25 mouse cellular contexts compared by ENCODE assay signal in genomic region chr8:120577821-120578220, GRCm38 (mm10). TPM values are rescaled to one million over a fixed set of nuclear protein-coding genes. Genes with fewer than 3 reads are reported as not detected.
DNase-seq lines count a peak whose midpoint lies in the region; ATAC-seq and TF ChIP-seq lines count a peak whose summit lies in the region.
"Had no signal": no experiment of that assay in that cellular context is flagged by ENCODE, and none has a peak within 500 bp of the region (broad histone marks: within the 10 kb centered on the region; RNA-seq: fewer than 3 reads in every experiment).

No protein-coding gene starts in this region.

- H3K9ac ChIP-seq in forebrain, embryonic 13.5 days, result no peak overlapping the region
- no peak overlapping the region for H3K9ac ChIP-seq in forebrain, embryonic 11.5 days (ENCODE audit: low read length)
- H3K9ac ChIP-seq in hindbrain, postnatal 0 days (replicated peaks; ENCODE audit: low read length), result no peak overlapping the region
- H3K9ac ChIP-seq in hindbrain, embryonic 16.5 days (ENCODE audit: low read depth, low read length), result no peak overlapping the region
- no peak overlapping the region for H3K9ac ChIP-seq in midbrain, embryonic 14.5 days (replicated peaks; ENCODE audit: low read length)
- H3K9ac ChIP-seq in midbrain, embryonic 11.5 days (ENCODE audit: low read length), result no peak overlapping the region
- H3K9ac ChIP-seq: limb, embryonic 12.5 days; liver, embryonic 15.5 days; lung, embryonic 14.5 days; neural tube, embryonic 12.5 days had no signal

- H3K36me3 ChIP-seq in forebrain, embryonic 13.5 days (ENCODE audit: poor library complexity, severe bottlenecking), result peaks cover 96% of the 10 kb centered on the region
- peaks cover 29% of the 10 kb centered on the region for H3K36me3 ChIP-seq in forebrain, embryonic 11.5 days (ENCODE audit: control insufficient read depth, insufficient read depth, low read length)
- peaks cover 61% of the 10 kb centered on the region for H3K36me3 ChIP-seq in hindbrain, postnatal 0 days (ENCODE audit: insufficient read depth, low read length)
- H3K36me3 ChIP-seq in hindbrain, embryonic 16.5 days (ENCODE audit: control insufficient read depth, insufficient read depth, low read length), result peaks cover 39% of the 10 kb centered on the region
- peaks cover 92% of the 10 kb centered on the region for H3K36me3 ChIP-seq in midbrain, embryonic 14.5 days (ENCODE audit: control insufficient read depth, insufficient read depth, low read length)
- peaks cover 50% of the 10 kb centered on the region for H3K36me3 ChIP-seq in midbrain, embryonic 11.5 days (ENCODE audit: control insufficient read depth, insufficient read depth, low read length)

- H3K4me3 ChIP-seq in forebrain, embryonic 13.5 days, result no peak overlapping the region
- H3K4me3 ChIP-seq in forebrain, embryonic 11.5 days (ENCODE audit: low read depth, low read length), result no peak overlapping the region
- no peak overlapping the region for H3K4me3 ChIP-seq in hindbrain, postnatal 0 days (ENCODE audit: low read length)
- no peak overlapping the region for H3K4me3 ChIP-seq in hindbrain, embryonic 16.5 days (ENCODE audit: low read length)
- H3K4me3 ChIP-seq in midbrain, embryonic 14.5 days (replicated peaks; ENCODE audit: low read depth, low read length), result no peak overlapping the region
- H3K4me3 ChIP-seq in midbrain, embryonic 11.5 days (ENCODE audit: low read depth, low read length), result no peak overlapping the region
- H3K4me3 ChIP-seq: limb, embryonic 12.5 days; liver, embryonic 15.5 days; myocyte; neural tube, embryonic 12.5 days had no signal

- ATAC-seq in forebrain, embryonic 13.5 days, result no peak
- no peak for ATAC-seq in forebrain, embryonic 11.5 days (replicated peaks; ENCODE audit: low FRiP score)
- no peak; the same call in 1 of the 2 replicates for ATAC-seq in hindbrain, postnatal 0 days
- ATAC-seq in hindbrain, embryonic 16.5 days, result no peak
- ATAC-seq in midbrain, embryonic 14.5 days (ENCODE audit: low FRiP score, low TSS enrichment), result no peak
- no peak for ATAC-seq in midbrain, embryonic 11.5 days (ENCODE audit: low FRiP score)
- ATAC-seq: intestine, embryonic 16.5 days had no signal

- TF ChIP-seq CTCF in hindbrain, postnatal 0 days (IDR thresholded peaks at IDR 0.05; ENCODE audit: low read depth), result no peak; the same call in 1 of the 2 replicates

- H3K9me3 ChIP-seq in forebrain, embryonic 13.5 days (replicated peaks), result no peaks in the 10 kb centered on the region
- H3K9me3 ChIP-seq in forebrain, embryonic 11.5 days (ENCODE audit: control insufficient read depth, low read length), result no peaks in the 10 kb centered on the region
- no peaks in the 10 kb centered on the region for H3K9me3 ChIP-seq in hindbrain, postnatal 0 days (ENCODE audit: low read length)
- no peaks in the 10 kb centered on the region for H3K9me3 ChIP-seq in hindbrain, embryonic 16.5 days (ENCODE audit: control insufficient read depth, low read length)
- H3K9me3 ChIP-seq in midbrain, embryonic 14.5 days (ENCODE audit: control insufficient read depth, low read length), result no peaks in the 10 kb centered on the region
- H3K9me3 ChIP-seq in midbrain, embryonic 11.5 days (ENCODE audit: control insufficient read depth, low read length), result no peaks in the 10 kb centered on the region
- H3K9me3 ChIP-seq: G1E; limb, embryonic 12.5 days; liver, embryonic 15.5 days; neural tube, embryonic 12.5 days had no signal

- WGBS in forebrain, embryonic 13.5 days, result 83% methylated on average over 17 of the region's 17 CpGs
- 93% methylated on average over 17 of the region's 17 CpGs for WGBS in forebrain, embryonic 11.5 days
- 56% methylated on average over 17 of the region's 17 CpGs for WGBS in hindbrain, postnatal 0 days
- 71% methylated on average over 17 of the region's 17 CpGs for WGBS in hindbrain, embryonic 16.5 days
- 82% methylated on average over 17 of the region's 17 CpGs for WGBS in midbrain, embryonic 14.5 days
- WGBS in midbrain, embryonic 11.5 days, result 90% methylated on average over 17 of the region's 17 CpGs

- DNase-seq in cerebellum, adult 8-10 months, result peak; percentile 44
- DNase-seq in cerebellum, postnatal 4 days (ENCODE audit: low spot score in 2 of 2), result no peak
- DNase-seq in forebrain, embryonic 11.5 days (ENCODE audit: low spot score), result no peak
- no peak for DNase-seq in hindbrain, postnatal 0 days (ENCODE audit: low spot score)
- no peak for DNase-seq in midbrain, embryonic 14.5 days
- no peak for DNase-seq in midbrain, embryonic 11.5 days (ENCODE audit: low spot score, missing footprints)
- DNase-seq: adrenal gland, adult 8-10 months; gastrocnemius, postnatal 36 days; heart, adult 18-20 months; heart, postnatal 36 days; kidney, adult 8-10 months; kidney, postnatal 4 days; lung, embryonic 14.5 days; lung, postnatal 14 days; thymus, adult 2 months had no signal

- peak overlapping the region; percentile 22 for H3K27ac ChIP-seq in forebrain, embryonic 13.5 days
- H3K27ac ChIP-seq in forebrain, embryonic 11.5 days (ENCODE audit: low read depth, low read length), result no peak overlapping the region
- H3K27ac ChIP-seq in hindbrain, postnatal 0 days, result 0 out of 2 replicates have a peak overlapping the region, but pooled peaks have one; percentile 11
- no peak overlapping the region for H3K27ac ChIP-seq in hindbrain, embryonic 16.5 days (ENCODE audit: low read depth, low read length)
- H3K27ac ChIP-seq in midbrain, embryonic 14.5 days (replicated peaks; ENCODE audit: low read depth, low read length), result 0 out of 2 replicates have a peak overlapping the region, but pooled peaks have one; percentile 3
- H3K27ac ChIP-seq in midbrain, embryonic 11.5 days (ENCODE audit: low read depth, low read length), result no peak overlapping the region
- H3K27ac ChIP-seq: kidney, postnatal 0 days; limb, embryonic 12.5 days; liver, embryonic 15.5 days; neural tube, embryonic 12.5 days had no signal

- H3K4me1 ChIP-seq in forebrain, embryonic 13.5 days, result no peaks in the 10 kb centered on the region
- no peaks in the 10 kb centered on the region for H3K4me1 ChIP-seq in forebrain, embryonic 11.5 days (replicated peaks; ENCODE audit: control insufficient read depth, insufficient read depth, low read length)
- no peaks in the 10 kb centered on the region for H3K4me1 ChIP-seq in hindbrain, postnatal 0 days (ENCODE audit: insufficient read depth, low read length)
- peaks cover 4% of the 10 kb centered on the region; the same call in 1 of the 2 replicates for H3K4me1 ChIP-seq in hindbrain, embryonic 16.5 days (ENCODE audit: control insufficient read depth, insufficient read depth, low read depth, low read length)
- no peaks in the 10 kb centered on the region for H3K4me1 ChIP-seq in midbrain, embryonic 14.5 days (ENCODE audit: control insufficient read depth, insufficient read depth, low read length)
- peaks cover 2% of the 10 kb centered on the region; the same call in 1 of the 2 replicates for H3K4me1 ChIP-seq in midbrain, embryonic 11.5 days (ENCODE audit: control insufficient read depth, insufficient read depth, low read length)

- no peaks in the 10 kb centered on the region for H3K27me3 ChIP-seq in forebrain, embryonic 13.5 days
- no peaks in the 10 kb centered on the region for H3K27me3 ChIP-seq in forebrain, embryonic 11.5 days (ENCODE audit: control insufficient read depth, insufficient read depth, low read length)
- no peaks in the 10 kb centered on the region for H3K27me3 ChIP-seq in hindbrain, postnatal 0 days (ENCODE audit: insufficient read depth, low read length)
- no peaks in the 10 kb centered on the region for H3K27me3 ChIP-seq in hindbrain, embryonic 16.5 days (replicated peaks; ENCODE audit: control insufficient read depth, insufficient read depth, low read length)
- no peaks in the 10 kb centered on the region for H3K27me3 ChIP-seq in midbrain, embryonic 14.5 days (ENCODE audit: control insufficient read depth, insufficient read depth, low read length)
- H3K27me3 ChIP-seq in midbrain, embryonic 11.5 days (ENCODE audit: control insufficient read depth, insufficient read depth, low read length), result no peaks in the 10 kb centered on the region
- H3K27me3 ChIP-seq: limb, embryonic 12.5 days; liver, embryonic 15.5 days; neural tube, embryonic 12.5 days had no signal

- no peak overlapping the region for H3K4me2 ChIP-seq in forebrain, embryonic 13.5 days
- H3K4me2 ChIP-seq in forebrain, embryonic 11.5 days (ENCODE audit: low read depth, low read length, severe bottlenecking), result no peak overlapping the region
- H3K4me2 ChIP-seq in hindbrain, postnatal 0 days (ENCODE audit: low read depth, low read length), result no peak overlapping the region
- no peak overlapping the region for H3K4me2 ChIP-seq in hindbrain, embryonic 16.5 days (ENCODE audit: low read length)
- no peak overlapping the region for H3K4me2 ChIP-seq in midbrain, embryonic 14.5 days (ENCODE audit: low read length)
- no peak overlapping the region for H3K4me2 ChIP-seq in midbrain, embryonic 11.5 days
- H3K4me2 ChIP-seq: heart, embryonic 11.5 days; limb, embryonic 12.5 days; liver, embryonic 15.5 days; lung, embryonic 14.5 days; neural tube, embryonic 12.5 days had no signal

RNA-seq across cellular contexts. Expression of gene Gins2, which starts 11.3 kb away (rescaled TPM):
- polyA plus RNA-seq in forebrain, embryonic 13.5 days (2015; fragmentation: Nextera tagmentation; extraction: Ambion mirVana), result 66.9 and 79.8 TPM in 2 replicates
- 105 and 115 TPM in 2 replicates for polyA plus RNA-seq in forebrain, embryonic 11.5 days (2014; fragmentation: Nextera tagmentation; extraction: Ambion mirVana)
- 2.8 and 12.3 TPM in 2 replicates for total RNA-seq in hindbrain, postnatal 0 days (2014; rRNA removed)
- polyA plus RNA-seq in hindbrain, postnatal 0 days (2015; fragmentation: Nextera tagmentation; extraction: Ambion mirVana), result 17.2 and 20.6 TPM in 2 replicates
- polyA plus RNA-seq in hindbrain, embryonic 16.5 days (2015; fragmentation: Nextera tagmentation; extraction: Ambion mirVana), result 20.6 and 22.0 TPM in 2 replicates
- 15.5 and 23.7 TPM in 2 replicates for polyA plus RNA-seq in midbrain, embryonic 14.5 days (2014; fragmentation: Nextera tagmentation; extraction: Ambion mirVana)
- polyA plus RNA-seq in midbrain, embryonic 11.5 days (2014; fragmentation: Nextera tagmentation; extraction: Ambion mirVana), result 113 and 120 TPM in 2 replicates

Comparison
In these comparisons a context has a peak if more than half of its experiments do, and no peak if none do; other contexts are left out.
1. H3K27ac ChIP-seq: peak in forebrain, embryonic 13.5 days (single experiment), hindbrain, postnatal 0 days (single experiment) and midbrain, embryonic 14.5 days (single experiment); none in forebrain, embryonic 11.5 days (single experiment), hindbrain, embryonic 16.5 days (single experiment) and midbrain, embryonic 11.5 days (single experiment).